Mouse (Mus musculus): Measurements from ENCODE around the gene 1700025G04Rik. TPM values are rescaled to one million over a fixed set of nuclear protein-coding genes. Genes with fewer than 3 reads are reported as not detected.

The 1700025G04Rik gene
- total and polyA plus RNA-seq, 3 experiments: 1.5 to 19.5 (median 12.8) TPM

GRCm38 (mm10) chr1:151961204-151961603, 128.7 kb downstream of the 1700025G04Rik start:
- Histone ChIP-seq H3K27me3 (replicated peaks) (no peaks in the 10 kb centered on the region), H3K36me3 (replicated peaks in 1 of 2; ENCODE audit: control insufficient read depth in 1 of 2, insufficient read depth in 1 of 2, low read length in 1 of 2) (peaks cover 0 to 2% of the 10 kb centered on the region in 2 experiments), H3K9ac (ENCODE audit: insufficient read depth, low read depth) (no peak overlapping the region), H3K4me1 (ENCODE audit: control insufficient read depth in 1 of 2, insufficient read depth in 2 of 2) (peaks cover 0 to 4% of the 10 kb centered on the region in 2 experiments; a peak in 1 of 4 replicates), H3K27ac (ENCODE audit: insufficient read depth, low read depth) (no peak overlapping the region), H3K9me3 (replicated peaks; ENCODE audit: low read length) (no peaks in the 10 kb centered on the region), H3K4me3 (replicated peaks in 1 of 3; ENCODE audit: low read depth in 2 of 3, low read length in 2 of 3, poor library complexity in 1 of 3) (no peak overlapping the region), H3K4me2 (ENCODE audit: insufficient read depth, low read depth, poor library complexity, severe bottlenecking) (no peak overlapping the region), H3K79me2 (replicated peaks; ENCODE audit: control insufficient read depth, extremely low read depth, insufficient read depth, poor library complexity, severe bottlenecking) (no peaks in the 10 kb centered on the region)
- in situ Hi-C loops (cut with MboI; ENCODE audit: low pct_ligation_motif_present, low pct_unique_long_range_greater_than_20kb, low sequenced_read_pairs) (no loop called here), dilution Hi-C loops (cut with MboI; ENCODE audit: extremely low pct_ligation_motif_present, extremely low pct_unique_long_range_greater_than_20kb, low sequenced_read_pairs) (no loop called here)
- TF ChIP-seq UBTF (IDR thresholded peaks at IDR 0.05; ENCODE audit: low read depth, low read length): no peak
- no peak for TF ChIP-seq KAT2A (IDR thresholded peaks at IDR 0.05; ENCODE audit: insufficient replicate concordance, low read length)
- TF ChIP-seq EP300 (IDR thresholded peaks at IDR 0.05; ENCODE audit: low read length): no peak
- TF ChIP-seq ETS1 (conservative IDR thresholded peaks at IDR 0.05; ENCODE audit: low read depth, low read length): no peak
- no peak for TF ChIP-seq POLR2AphosphoS2 (IDR thresholded peaks at IDR 0.05; ENCODE audit: low read depth, low read length)
- no peak for TF ChIP-seq MEF2A (IDR thresholded peaks at IDR 0.05; ENCODE audit: borderline replicate concordance, low read depth, low read length)
- TF ChIP-seq TCF12 (IDR thresholded peaks at IDR 0.05; ENCODE audit: low read depth, low read length): no peak
- DNase-seq (ENCODE audit: extremely low read depth): no peak

GRCm38 (mm10) chr1:151959010-151959409, 130.9 kb downstream of the 1700025G04Rik start:
- no peak overlapping the region for H3K27ac ChIP-seq (ENCODE audit: insufficient read depth, low read depth)
- no peak overlapping the region for H3K4me2 ChIP-seq (ENCODE audit: insufficient read depth, low read depth, poor library complexity, severe bottlenecking)
- in situ Hi-C loops (cut with MboI; ENCODE audit: low pct_ligation_motif_present, low pct_unique_long_range_greater_than_20kb, low sequenced_read_pairs): no loop called here
- dilution Hi-C loops (cut with MboI; ENCODE audit: extremely low pct_ligation_motif_present, extremely low pct_unique_long_range_greater_than_20kb, low sequenced_read_pairs): no loop called here
- H3K4me3 ChIP-seq (replicated peaks in 1 of 3; ENCODE audit: low read depth in 2 of 3, low read length in 2 of 3, poor library complexity in 1 of 3): no peak overlapping the region
- peaks cover 0 to 4% of the 10 kb centered on the region in 2 experiments; a peak in 1 of 4 replicates for H3K4me1 ChIP-seq (ENCODE audit: control insufficient read depth in 1 of 2, insufficient read depth in 2 of 2)
- no peak overlapping the region for H3K9ac ChIP-seq (ENCODE audit: insufficient read depth, low read depth)
- DNase-seq (ENCODE audit: extremely low read depth): no peak
- H3K36me3 ChIP-seq (replicated peaks in 1 of 2; ENCODE audit: control insufficient read depth in 1 of 2, insufficient read depth in 1 of 2, low read length in 1 of 2): no peaks in the 10 kb centered on the region
- H3K79me2 ChIP-seq (replicated peaks; ENCODE audit: control insufficient read depth, extremely low read depth, insufficient read depth, poor library complexity, severe bottlenecking): no peaks in the 10 kb centered on the region
- TF ChIP-seq NELFE (IDR thresholded peaks at IDR 0.05; ENCODE audit: low read depth, low read length): no peak
- TF ChIP-seq HCFC1 (IDR thresholded peaks at IDR 0.05; ENCODE audit: low read depth, low read length): no peak
- H3K27me3 ChIP-seq (replicated peaks): no peaks in the 10 kb centered on the region
- no peaks in the 10 kb centered on the region for H3K9me3 ChIP-seq (replicated peaks; ENCODE audit: low read length)

- TF ChIP-seq NELFE (IDR thresholded peaks at IDR 0.05; ENCODE audit: low read depth, low read length) (no peak), ZMIZ1 (IDR thresholded peaks at IDR 0.05; ENCODE audit: low read depth, low read length) (no peak), SIN3A (IDR thresholded peaks at IDR 0.05; ENCODE audit: low read length) (no peak), ELF1 (IDR thresholded peaks at IDR 0.05; ENCODE audit: low read depth, low read length) (no peak), CHD1 (IDR thresholded peaks at IDR 0.05; ENCODE audit: low read depth, low read length) (no peak), POLR2AphosphoS2 (IDR thresholded peaks at IDR 0.05; ENCODE audit: low read depth, low read length) (no peak), JUN (IDR thresholded peaks at IDR 0.05; ENCODE audit: insufficient read depth, low read depth, low read length) (no peak), E2F4 (IDR thresholded peaks at IDR 0.05; ENCODE audit: insufficient replicate concordance, low read depth, low read length) (no peak), ZNF384 (IDR thresholded peaks at IDR 0.05; ENCODE audit: low read depth, low read length) (no peak), USF1 (IDR thresholded peaks at IDR 0.05; ENCODE audit: low read depth, low read length) (no peak), MEF2A (IDR thresholded peaks at IDR 0.05; ENCODE audit: borderline replicate concordance, low read depth, low read length) (no peak), TCF12 (IDR thresholded peaks at IDR 0.05; ENCODE audit: low read depth, low read length) (no peak), PAX5 (IDR thresholded peaks at IDR 0.05; ENCODE audit: low read length) (no peak), GABPA (IDR thresholded peaks at IDR 0.05; ENCODE audit: insufficient replicate concordance, low read depth, low read length) (no peak), SMC3 (IDR thresholded peaks at IDR 0.05; ENCODE audit: low read depth, low read length) (no peak), KAT2A (IDR thresholded peaks at IDR 0.05; ENCODE audit: insufficient replicate concordance, low read length) (no peak), MYC (IDR thresholded peaks at IDR 0.05; ENCODE audit: low read depth, low read length) (no peak)
- in situ Hi-C loops (cut with MboI; ENCODE audit: low pct_ligation_motif_present, low pct_unique_long_range_greater_than_20kb, low sequenced_read_pairs): no loop called here
- no peak overlapping the region for H3K4me2 ChIP-seq (ENCODE audit: insufficient read depth, low read depth, poor library complexity, severe bottlenecking)
- H3K79me2 ChIP-seq (replicated peaks; ENCODE audit: control insufficient read depth, extremely low read depth, insufficient read depth, poor library complexity, severe bottlenecking): no peaks in the 10 kb centered on the region
- H3K36me3 ChIP-seq (replicated peaks in 1 of 2; ENCODE audit: control insufficient read depth in 1 of 2, insufficient read depth in 1 of 2, low read length in 1 of 2): no peaks in the 10 kb centered on the region
- no peak overlapping the region for H3K27ac ChIP-seq (ENCODE audit: insufficient read depth, low read depth)
- dilution Hi-C loops (cut with MboI; ENCODE audit: extremely low pct_ligation_motif_present, extremely low pct_unique_long_range_greater_than_20kb, low sequenced_read_pairs): no loop called here
- H3K9me3 ChIP-seq (replicated peaks; ENCODE audit: low read length): no peaks in the 10 kb centered on the region
- DNase-seq (ENCODE audit: extremely low read depth): no peak
- no peak overlapping the region for H3K4me3 ChIP-seq (replicated peaks in 1 of 3; ENCODE audit: low read depth in 2 of 3, low read length in 2 of 3, poor library complexity in 1 of 3)
- H3K4me1 ChIP-seq (ENCODE audit: control insufficient read depth in 1 of 2, insufficient read depth in 2 of 2): peaks cover 0 to 4% of the 10 kb centered on the region in 2 experiments; a peak in 1 of 4 replicates
- no peak overlapping the region for H3K9ac ChIP-seq (ENCODE audit: insufficient read depth, low read depth)
- H3K27me3 ChIP-seq (replicated peaks): no peaks in the 10 kb centered on the region
These were observed 131.5 kb downstream of the 1700025G04Rik start for GRCm38 (mm10) chr1:151958442-151958841.
